In the genomic region with DNA sequence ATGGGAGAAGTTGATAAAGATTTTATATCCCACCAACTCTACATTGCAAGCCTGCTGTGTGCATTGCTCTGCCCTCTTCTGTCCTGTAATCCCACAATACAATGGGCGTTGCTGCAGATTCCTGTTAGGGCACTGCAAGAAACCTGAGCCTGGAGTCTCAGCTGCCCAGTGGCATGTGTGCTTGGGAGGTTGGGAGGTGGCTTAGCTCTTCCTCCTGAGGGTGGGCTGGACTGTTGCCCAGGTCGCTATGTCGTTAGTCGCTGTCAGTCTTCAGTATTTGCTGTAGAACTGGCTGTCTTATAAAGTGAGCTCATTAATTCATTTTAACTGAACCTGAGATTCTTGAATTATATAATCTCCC, we compare ENCODE assay signal across 7 mouse cellular contexts. TPM values are rescaled to one million over a fixed set of nuclear protein-coding genes. Genes with fewer than 3 reads are reported as not detected.
A peak's percentile ranks its signal among the peaks of the same experiment; 100 is the strongest.
DNase-seq lines count a peak whose midpoint lies in the region; ATAC-seq and TF ChIP-seq lines count a peak whose summit lies in the region.

No protein-coding gene starts in this region.

- H3K4me2 ChIP-seq in midbrain, embryonic 16.5 days (ENCODE audit: low read length), result no peak overlapping the region
- H3K4me2 ChIP-seq in lung, embryonic 14.5 days, result peak overlapping the region; percentile 26; the same call in 1 of the 2 replicates
- H3K4me2 ChIP-seq in stomach, embryonic 15.5 days, result no peak overlapping the region

- H3K9ac ChIP-seq in midbrain, embryonic 16.5 days (ENCODE audit: low read depth, low read length), result no peak overlapping the region
- H3K9ac ChIP-seq in lung, embryonic 14.5 days, result no peak overlapping the region
- no peak overlapping the region for H3K9ac ChIP-seq in stomach, embryonic 15.5 days

- TF ChIP-seq POLR2A in cerebellum, adult 2 months (IDR thresholded peaks at IDR 0.05; ENCODE audit: borderline replicate concordance, insufficient read depth, low read length), result no peak

- H3K27me3 ChIP-seq in midbrain, embryonic 10.5 days (ENCODE audit: low read depth, poor library complexity, severe bottlenecking), result no peaks in the 10 kb centered on the region
- H3K27me3 ChIP-seq in midbrain, embryonic 16.5 days (ENCODE audit: control insufficient read depth, insufficient read depth, low read depth, low read length), result no peaks in the 10 kb centered on the region
- H3K27me3 ChIP-seq in lung, embryonic 14.5 days (ENCODE audit: insufficient read depth, low read length), result no peaks in the 10 kb centered on the region
- no peaks in the 10 kb centered on the region for H3K27me3 ChIP-seq in stomach, embryonic 15.5 days (replicated peaks)
- no peaks in the 10 kb centered on the region for H3K27me3 ChIP-seq in cerebellum, adult 2 months (ENCODE audit: control insufficient read depth, insufficient read depth, low read length)

- H3K4me1 ChIP-seq in midbrain, embryonic 10.5 days, result peaks cover 29% of the 10 kb centered on the region
- peaks cover 3% of the 10 kb centered on the region; the same call in 1 of the 2 replicates for H3K4me1 ChIP-seq in midbrain, embryonic 16.5 days (ENCODE audit: control insufficient read depth, insufficient read depth, low read length)
- peaks cover 22% of the 10 kb centered on the region for H3K4me1 ChIP-seq in lung, embryonic 14.5 days (ENCODE audit: insufficient read depth)
- H3K4me1 ChIP-seq in stomach, embryonic 15.5 days, result no peaks in the 10 kb centered on the region
- H3K4me1 ChIP-seq in cerebellum, adult 2 months (ENCODE audit: control insufficient read depth, insufficient read depth, low read length), result no peaks in the 10 kb centered on the region

- H3K27ac ChIP-seq in midbrain, embryonic 10.5 days (replicated peaks), result 0 out of 2 replicates have a peak overlapping the region, but pooled peaks have one; percentile 33
- H3K27ac ChIP-seq in midbrain, embryonic 16.5 days (ENCODE audit: low read length), result no peak overlapping the region
- peak overlapping the region; percentile 55 for H3K27ac ChIP-seq in lung, embryonic 14.5 days (ENCODE audit: low read depth)
- H3K27ac ChIP-seq in stomach, embryonic 15.5 days, result no peak overlapping the region
- no peak overlapping the region for H3K27ac ChIP-seq in cerebellum, adult 2 months (ENCODE audit: insufficient read depth, low read length)

- 23% methylated on average over 4 of the region's 4 CpGs for WGBS in midbrain, embryonic 10.5 days
- WGBS in midbrain, embryonic 16.5 days, result 11% methylated on average over 4 of the region's 4 CpGs
- WGBS in lung, embryonic 14.5 days, result 10% methylated on average over 4 of the region's 4 CpGs
- 24% methylated on average over 4 of the region's 4 CpGs for WGBS in stomach, embryonic 15.5 days
- WGBS in cerebellum, adult 2 months, result 9% methylated on average over 4 of the region's 4 CpGs

- ATAC-seq in midbrain, embryonic 16.5 days, result no peak
- peak; percentile 62 for ATAC-seq in lung, embryonic 14.5 days (ENCODE audit: insufficient read depth)
- ATAC-seq in stomach, embryonic 15.5 days (ENCODE audit: insufficient read depth, low FRiP score, low read depth), result peak; percentile 48; the same call in 1 of the 2 replicates

- no peak overlapping the region for H3K4me3 ChIP-seq in midbrain, embryonic 10.5 days
- H3K4me3 ChIP-seq in midbrain, embryonic 16.5 days (ENCODE audit: low read depth, low read length), result no peak overlapping the region
- no peak overlapping the region for H3K4me3 ChIP-seq in lung, embryonic 14.5 days (ENCODE audit: low read depth, low read length)
- no peak overlapping the region for H3K4me3 ChIP-seq in stomach, embryonic 15.5 days (replicated peaks)
- H3K4me3 ChIP-seq in cerebellum, adult 2 months (replicated peaks; ENCODE audit: insufficient read depth, low read depth, low read length), result no peak overlapping the region

- DNase-seq in midbrain, embryonic 10.5 days (ENCODE audit: low spot score), result peak; percentile 28
- DNase-seq in fat pad, adult 2 months (ENCODE audit: extremely low read depth, low read depth, low spot score), result peak; percentile 52
- peak; percentile 74 for DNase-seq in lung, embryonic 14.5 days
- DNase-seq in layer of hippocampus, adult 18-20 months (ENCODE audit: low spot score in 2 of 2), result no peak
- no peak for DNase-seq in cerebellum, adult 2 months

- no peak for TF ChIP-seq CTCF in lung, embryonic 14.5 days (IDR thresholded peaks at IDR 0.05; ENCODE audit: low read depth)
- TF ChIP-seq CTCF in cerebellum, adult 2 months (IDR thresholded peaks at IDR 0.05; ENCODE audit: borderline replicate concordance, insufficient read depth, low read depth, low read length), result no peak

- 0 out of 2 replicates have a peak, but pooled peaks cover 2% of the 10 kb centered on the region for H3K36me3 ChIP-seq in midbrain, embryonic 10.5 days
- H3K36me3 ChIP-seq in midbrain, embryonic 16.5 days (ENCODE audit: control insufficient read depth, insufficient read depth, low read length), result no peaks in the 10 kb centered on the region
- no peaks in the 10 kb centered on the region for H3K36me3 ChIP-seq in lung, embryonic 14.5 days (ENCODE audit: insufficient read depth)
- no peaks in the 10 kb centered on the region for H3K36me3 ChIP-seq in stomach, embryonic 15.5 days

- no peaks in the 10 kb centered on the region for H3K9me3 ChIP-seq in midbrain, embryonic 10.5 days (replicated peaks)
- H3K9me3 ChIP-seq in midbrain, embryonic 16.5 days (replicated peaks; ENCODE audit: control insufficient read depth, low read length, poor library complexity, severe bottlenecking), result no peaks in the 10 kb centered on the region
- no peaks in the 10 kb centered on the region; the same call in 1 of the 2 replicates for H3K9me3 ChIP-seq in lung, embryonic 14.5 days (ENCODE audit: low read depth, low read length)
- no peaks in the 10 kb centered on the region for H3K9me3 ChIP-seq in stomach, embryonic 15.5 days

RNA-seq across cellular contexts. Expression of a gene that starts 58.0 kb away (rescaled TPM):
- 9.6 and 12.6 TPM in 2 replicates for polyA plus RNA-seq in midbrain, embryonic 10.5 days (2016; fragmentation: Nextera tagmentation; extraction: Ambion mirVana)
- polyA plus RNA-seq in midbrain, embryonic 16.5 days (2015; fragmentation: Nextera tagmentation; extraction: Ambion mirVana), result 1.5 and 1.9 TPM in 2 replicates
- 25.5 and 27.4 TPM in 2 replicates for polyA plus RNA-seq in lung, embryonic 14.5 days (2014; fragmentation: Nextera tagmentation; extraction: Ambion mirVana)
- 15.0 and 15.2 TPM in 2 replicates for polyA plus RNA-seq in stomach, embryonic 15.5 days (2015; fragmentation: Nextera tagmentation; extraction: Ambion mirVana)
- total RNA-seq in layer of hippocampus, adult 18-20 months (2021), result 1 to 10 TPM; 2.6 to 2.7 TPM
- polyA plus RNA-seq in cerebellum, adult 2 months (2012; rRNA removed), result 1.3 TPM in 2 replicates

Comparison
In these comparisons a context has a peak if more than half of its experiments do, and no peak if none do; other contexts are left out.
1. H3K27ac ChIP-seq: peak in midbrain, embryonic 10.5 days (single experiment) and lung, embryonic 14.5 days (single experiment); none in midbrain, embryonic 16.5 days (single experiment), stomach, embryonic 15.5 days (single experiment) and cerebellum, adult 2 months (single experiment).
2. DNase-seq: peak in midbrain, embryonic 10.5 days (single experiment), fat pad, adult 2 months (single experiment) and lung, embryonic 14.5 days (single experiment); none in layer of hippocampus, adult 18-20 months (0 of 2) and cerebellum, adult 2 months (0 of 2).